Mouse (Mus musculus): ENCODE measurements around the gene A430005L14Rik. TPM values are rescaled to one million over a fixed set of nuclear protein-coding genes. Genes with fewer than 3 reads are reported as not detected.
"Not testable (repeated sequence)": the region's sequence is repeated elsewhere in the genome, so short reads cannot be mapped to it uniquely, and the experiment has no call there.

Gene A430005L14Rik
- total RNA-seq (2017): 49.7 and 53.8 TPM in 2 replicates

DNA sequence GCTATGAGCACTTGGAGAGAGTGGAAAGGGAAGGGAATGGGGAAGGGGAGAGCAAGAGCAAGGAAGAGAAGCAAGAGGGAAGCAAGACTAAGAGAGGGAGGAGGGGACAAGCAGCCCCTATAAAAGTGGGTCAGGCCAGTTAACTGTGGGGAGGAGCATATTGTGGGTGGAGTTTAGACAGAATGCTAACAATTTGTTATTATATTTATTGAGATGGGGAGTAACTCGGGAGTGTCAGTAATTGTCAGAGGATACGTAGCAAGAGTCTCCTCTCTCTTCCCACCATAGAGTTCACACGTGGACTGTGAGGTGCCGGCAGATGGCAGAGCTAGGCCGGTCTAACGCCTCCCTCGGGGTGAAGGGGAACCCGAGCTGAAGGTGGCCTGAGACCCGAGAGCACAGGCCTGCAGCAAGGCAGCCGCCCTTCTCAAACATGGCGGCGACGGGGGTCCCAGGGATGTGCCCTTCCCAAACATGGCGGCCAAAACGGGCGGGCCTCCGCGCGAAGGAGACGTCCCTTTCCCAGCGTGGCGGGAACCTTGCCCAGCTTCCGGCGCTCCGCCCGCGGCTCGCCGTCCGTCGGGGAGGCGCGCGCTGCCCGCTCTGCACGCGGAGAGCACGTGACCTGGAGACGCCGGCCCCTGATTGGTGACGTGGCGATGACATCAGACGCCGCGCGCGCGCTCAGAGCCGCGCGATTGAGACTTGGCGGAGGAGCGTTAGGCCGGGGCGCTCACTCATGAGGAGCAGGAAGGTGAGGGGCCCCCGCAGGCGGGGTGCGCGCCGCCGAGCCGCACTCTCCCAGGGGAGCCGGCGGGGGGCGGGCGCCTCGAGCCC lies at the start of gene A430005L14Rik:
Gene A430005L14Rik (plus strand): TSS at position 669 of the 837 bp plus-strand sequence.
- peak; percentile 87 for ATAC-seq (replicated peaks; ENCODE audit: low read depth, poor library complexity, severe bottlenecking)

DNA sequence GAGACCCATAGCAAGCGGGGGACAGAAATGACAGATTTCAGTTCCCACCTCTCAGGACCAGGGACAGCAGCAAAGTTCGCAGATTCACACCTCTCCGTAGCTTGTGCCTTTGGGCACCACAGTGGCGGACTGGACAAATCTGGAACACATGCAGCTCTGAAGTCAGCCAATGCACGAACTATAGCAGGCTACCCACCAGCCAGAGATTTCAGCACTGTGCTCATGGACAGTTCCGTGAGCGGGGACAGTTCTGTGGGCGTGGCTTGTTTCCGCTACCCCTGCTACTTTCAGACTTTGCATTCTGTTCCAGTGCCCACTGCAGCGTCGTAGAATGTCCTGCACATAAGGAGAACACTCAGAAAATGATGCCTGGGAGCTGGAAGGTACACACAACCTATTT lies 49.5 kb upstream of the A430005L14Rik start:
- peak; percentile 72 for ATAC-seq (replicated peaks; ENCODE audit: low read depth, poor library complexity, severe bottlenecking)

DNA sequence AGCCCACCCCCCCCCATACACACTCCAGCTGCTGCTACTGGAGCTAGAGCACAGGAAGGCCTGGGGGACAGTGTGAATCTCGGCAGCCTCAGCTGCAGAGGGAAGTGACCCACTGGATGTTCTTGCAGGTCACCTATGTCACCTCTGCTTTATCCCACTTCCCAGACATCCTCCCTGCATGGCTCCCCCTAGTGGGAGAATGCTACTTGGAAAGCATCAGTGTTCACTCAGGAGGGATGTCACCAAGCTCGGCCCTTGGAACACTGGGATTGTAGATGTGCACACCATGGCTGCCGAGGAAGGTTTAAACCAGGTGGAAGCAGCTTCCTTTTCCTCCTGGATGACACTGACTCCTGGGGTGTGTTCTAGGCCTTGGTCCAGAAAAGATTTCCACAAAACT lies 43.4 kb upstream of the A430005L14Rik start:
- ATAC-seq (replicated peaks; ENCODE audit: low read depth, poor library complexity, severe bottlenecking): no peak

DNA sequence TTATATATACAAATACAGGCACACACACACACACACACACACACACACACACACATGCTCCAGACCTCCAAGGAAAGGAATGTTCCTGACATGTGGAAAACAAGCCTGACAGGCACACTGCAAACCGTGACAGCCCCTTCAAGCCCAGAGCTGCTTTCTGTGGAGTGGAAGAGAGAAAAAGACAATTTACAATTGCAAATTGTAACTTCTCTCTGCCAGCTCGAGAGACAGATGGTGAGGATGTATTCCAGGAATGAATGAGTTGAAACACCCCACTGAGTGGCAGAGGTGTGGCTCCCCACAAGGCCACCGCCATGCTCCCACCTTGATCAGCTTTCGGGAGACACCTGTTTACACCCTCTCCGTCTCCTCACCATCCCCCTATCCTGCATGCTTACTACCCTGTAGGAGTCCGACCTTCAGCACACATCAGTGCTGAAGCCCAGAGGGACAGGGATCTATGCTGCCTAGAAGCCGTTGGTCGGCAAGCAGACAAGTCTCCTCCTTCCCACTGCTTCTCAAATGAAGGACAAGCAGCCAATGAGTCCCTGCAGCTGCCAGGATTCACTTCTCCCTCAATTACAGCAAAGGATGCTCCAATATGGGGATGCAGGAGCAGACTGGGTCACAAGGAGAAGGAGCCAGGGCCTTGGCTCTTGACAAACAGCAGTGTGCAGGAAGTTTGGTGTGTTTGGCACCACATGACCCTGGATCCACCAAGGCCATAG lies 39.1 kb upstream of the A430005L14Rik start:
- ATAC-seq (replicated peaks; ENCODE audit: low read depth, poor library complexity, severe bottlenecking): no peak

DNA sequence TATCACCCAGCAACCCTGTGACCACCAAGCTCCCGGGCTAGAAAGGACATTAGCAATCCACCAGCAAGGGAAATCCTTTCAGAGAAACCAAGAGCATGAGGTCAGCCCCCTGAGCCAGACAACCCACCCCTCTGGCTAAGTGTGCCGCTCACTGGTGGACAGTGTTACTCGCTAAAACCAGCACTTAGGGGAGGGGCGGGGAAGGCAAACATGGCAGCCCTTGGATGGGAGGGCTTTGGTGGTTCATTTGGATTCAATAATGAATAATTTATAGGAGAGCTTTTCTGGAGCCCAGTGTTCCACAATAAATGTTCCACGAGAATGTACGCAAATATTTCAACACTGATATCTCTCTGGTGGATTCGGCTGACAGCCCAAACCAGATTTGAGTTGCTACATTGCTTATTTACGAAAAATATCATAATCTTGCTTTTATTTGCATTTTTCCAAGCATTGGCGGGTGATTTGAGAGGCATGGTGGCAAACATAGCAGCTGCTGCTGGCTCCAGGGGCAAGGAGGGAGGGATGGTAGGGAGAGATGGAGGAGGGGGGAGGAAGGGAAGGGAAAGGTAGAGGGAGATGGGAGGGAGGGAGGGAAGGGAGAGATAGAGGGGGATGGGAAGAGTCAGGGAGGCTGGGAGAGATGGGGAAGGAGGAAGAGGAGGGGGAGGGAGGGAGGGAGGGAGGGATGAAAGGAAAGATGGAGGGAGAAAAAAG lies 36.4 kb upstream of the A430005L14Rik start:
- ATAC-seq (replicated peaks; ENCODE audit: low read depth, poor library complexity, severe bottlenecking): no peak

DNA sequence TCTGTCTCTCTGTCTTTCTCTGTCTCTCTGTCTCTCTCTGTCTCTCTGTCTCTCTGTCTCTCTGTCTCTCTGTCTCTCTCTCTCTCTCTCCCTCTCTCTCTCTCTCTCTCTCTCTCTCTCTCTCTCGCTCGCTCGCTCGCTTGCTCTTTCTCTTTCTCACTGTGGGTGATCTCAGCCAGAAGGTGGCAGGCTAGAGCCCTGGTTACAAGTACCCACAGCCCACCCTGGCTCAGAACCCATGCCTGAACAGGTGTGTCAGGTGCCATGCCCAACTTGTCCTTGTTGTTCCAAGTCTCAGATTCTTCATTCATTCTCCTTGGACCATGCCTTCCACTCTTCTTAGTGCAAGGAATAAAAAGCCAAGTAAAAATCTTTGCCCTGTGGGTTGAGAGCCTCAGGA lies 34.9 kb upstream of the A430005L14Rik start:
- not testable (repeated sequence) for ATAC-seq (replicated peaks; ENCODE audit: low read depth, poor library complexity, severe bottlenecking)

DNA sequence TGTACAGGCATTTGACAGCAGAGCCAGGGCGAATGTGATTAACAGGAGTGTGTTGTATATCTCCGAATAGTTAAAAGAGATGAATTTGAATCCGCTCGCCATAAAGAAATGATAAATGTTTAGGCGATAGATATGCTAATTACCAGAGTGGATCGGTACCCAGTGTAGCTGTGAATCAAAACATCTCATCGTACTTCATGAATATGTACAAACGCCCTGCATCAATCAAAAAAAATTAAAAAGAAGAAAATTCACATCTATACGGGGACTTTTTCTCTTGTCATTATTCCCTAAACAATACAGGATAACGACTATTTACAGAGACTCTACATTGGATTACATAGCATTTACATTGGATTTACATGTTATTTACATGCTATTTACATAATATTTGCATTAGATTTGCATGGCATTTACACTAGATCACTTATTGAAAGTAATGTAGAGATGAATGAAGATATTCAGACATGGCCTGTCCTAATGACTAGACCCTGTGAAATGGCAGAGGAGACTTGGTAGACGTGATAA lies 28.2 kb upstream of the A430005L14Rik start:
- no peak for ATAC-seq (replicated peaks; ENCODE audit: low read depth, poor library complexity, severe bottlenecking)

DNA sequence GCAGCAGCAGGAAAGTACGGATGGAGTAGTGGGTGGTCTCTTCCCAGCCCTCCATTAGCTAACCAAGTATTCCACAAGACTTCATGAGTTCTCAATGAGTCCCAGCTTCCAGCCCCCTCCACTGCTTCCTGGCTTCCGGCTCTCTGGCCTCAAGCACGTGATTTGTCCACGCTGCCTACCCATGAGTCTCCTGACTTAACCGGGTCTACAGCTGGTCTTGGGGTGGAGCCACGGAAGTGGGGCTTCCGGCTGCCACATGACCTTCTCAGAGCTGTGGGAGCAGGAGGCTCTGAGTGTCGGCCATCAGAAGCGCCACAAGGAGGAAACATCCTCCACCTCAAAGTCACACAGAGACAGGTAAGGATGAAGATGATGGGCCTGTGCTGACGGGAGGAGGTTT lies 27.6 kb upstream of the A430005L14Rik start:
- ATAC-seq (replicated peaks; ENCODE audit: low read depth, poor library complexity, severe bottlenecking): no peak

DNA sequence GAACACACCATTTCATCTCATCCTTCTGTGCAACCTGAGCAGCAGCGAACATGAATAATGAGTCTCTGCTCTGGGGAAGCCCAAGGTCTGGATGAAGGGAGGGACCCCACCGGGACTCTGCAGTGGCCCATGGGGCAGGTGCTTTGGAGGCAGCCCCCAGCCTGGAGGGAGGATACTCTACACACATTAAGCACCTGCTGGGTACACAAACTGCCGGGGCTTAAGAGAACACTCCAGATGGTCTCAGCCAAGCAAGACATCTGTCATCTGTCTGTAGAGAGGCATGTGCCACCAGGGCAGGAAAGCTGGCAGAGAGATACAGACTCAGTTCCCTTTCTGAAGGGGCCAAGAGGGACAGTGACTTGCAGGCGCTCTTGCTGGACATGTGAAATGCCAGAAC lies 27.1 kb upstream of the A430005L14Rik start:
- ATAC-seq (replicated peaks; ENCODE audit: low read depth, poor library complexity, severe bottlenecking): no peak

DNA sequence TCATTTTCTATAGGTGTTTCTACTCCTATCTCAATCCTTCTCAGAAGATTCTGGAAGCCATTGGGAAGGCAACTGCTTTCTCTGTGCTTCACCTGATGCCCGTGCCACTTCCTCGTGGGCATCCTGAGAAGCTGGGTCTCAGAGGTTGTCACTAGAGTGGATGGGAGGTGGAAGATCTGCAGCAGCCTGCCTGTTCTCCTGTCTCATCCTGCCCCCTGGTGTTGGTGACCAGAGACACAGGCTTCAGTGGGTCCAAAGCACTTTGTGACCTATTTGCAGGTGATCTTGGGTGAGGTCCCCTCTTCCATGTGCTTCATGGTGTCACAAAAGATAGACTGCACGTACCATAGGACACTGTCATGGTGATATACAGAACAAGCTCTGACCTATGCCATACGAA lies 13.8 kb upstream of the A430005L14Rik start:
- ATAC-seq (replicated peaks; ENCODE audit: low read depth, poor library complexity, severe bottlenecking): no peak

DNA sequence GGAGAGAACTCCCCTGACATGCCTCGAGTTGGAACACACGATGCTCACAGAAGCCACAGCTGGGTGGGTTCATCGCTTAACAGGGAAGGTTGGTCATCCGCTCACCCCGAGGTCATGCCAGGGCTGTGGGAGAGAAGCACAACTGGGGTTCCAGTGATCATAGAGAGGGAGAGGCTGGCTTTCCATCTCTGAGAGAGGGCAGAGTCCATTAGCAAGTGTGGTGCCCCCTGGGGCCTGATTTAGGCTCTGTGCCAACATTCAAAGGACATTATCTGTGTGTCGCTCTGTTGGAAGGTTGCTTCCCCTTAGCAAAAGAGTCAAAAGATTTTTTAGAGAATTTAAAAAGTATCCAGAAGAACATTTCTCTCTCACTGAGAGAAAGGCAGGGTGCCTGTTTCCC lies 12.8 kb upstream of the A430005L14Rik start:
- ATAC-seq (replicated peaks; ENCODE audit: low read depth, poor library complexity, severe bottlenecking): no peak

DNA sequence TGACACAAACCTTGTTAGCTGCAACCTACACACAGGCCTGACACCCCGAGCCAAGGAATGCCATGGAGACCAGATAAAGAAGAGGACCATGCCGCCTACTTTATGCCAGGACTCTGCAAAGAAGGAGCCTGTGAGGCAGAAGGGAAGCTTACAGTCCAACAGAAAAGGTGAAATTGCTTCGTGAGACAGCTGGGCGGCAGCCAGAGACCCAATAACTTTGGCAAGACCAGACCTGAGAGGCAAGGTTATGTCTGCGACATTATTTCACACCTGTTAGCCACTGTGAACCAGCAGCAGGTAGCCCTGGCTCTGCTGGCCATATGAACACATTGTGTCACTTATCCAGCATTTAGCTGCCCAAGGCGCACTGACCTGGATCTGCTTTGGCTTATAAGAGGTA lies 11.3 kb upstream of the A430005L14Rik start:
- ATAC-seq (replicated peaks; ENCODE audit: low read depth, poor library complexity, severe bottlenecking): no peak

DNA sequence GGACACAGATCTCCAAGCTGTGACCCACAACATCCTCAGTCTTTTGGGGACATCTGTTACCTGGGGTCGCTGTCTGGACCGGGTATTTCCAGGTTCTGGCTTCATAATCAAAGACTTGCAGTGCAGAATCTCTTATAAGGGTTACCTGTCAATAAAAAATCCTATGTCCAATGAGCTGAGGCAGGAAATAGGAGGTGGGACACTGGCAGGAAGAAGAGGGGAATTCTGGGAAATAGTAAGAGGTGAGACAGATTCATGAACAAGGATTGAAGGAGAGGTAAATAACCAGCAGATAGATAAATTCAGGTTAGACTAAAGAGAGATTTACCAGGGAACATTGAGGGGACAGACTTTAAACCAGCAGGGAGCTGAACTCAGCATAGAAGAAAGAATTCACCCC lies 6.7 kb upstream of the A430005L14Rik start:
- no peak for ATAC-seq (replicated peaks; ENCODE audit: low read depth, poor library complexity, severe bottlenecking)

DNA sequence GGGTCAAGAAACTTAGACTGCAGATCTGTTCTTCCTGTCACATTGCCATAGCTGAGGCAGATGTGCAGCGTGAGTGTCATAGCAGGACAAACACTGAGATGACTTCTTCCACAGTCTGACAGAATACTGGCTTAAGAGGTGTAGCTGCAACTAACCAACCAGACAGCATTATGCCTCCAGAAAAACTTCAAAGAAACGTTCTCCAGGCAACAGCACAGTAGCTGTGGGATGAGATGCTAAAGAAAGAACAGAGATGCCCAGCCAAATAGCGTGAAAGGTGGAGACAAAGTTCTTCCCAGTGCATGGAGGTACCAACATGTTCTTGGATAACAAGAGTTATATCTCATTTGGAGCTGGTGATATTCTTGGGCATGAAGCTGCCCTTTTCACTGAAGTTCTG lies 5.9 kb upstream of the A430005L14Rik start:
- no peak for ATAC-seq (replicated peaks; ENCODE audit: low read depth, poor library complexity, severe bottlenecking)

DNA sequence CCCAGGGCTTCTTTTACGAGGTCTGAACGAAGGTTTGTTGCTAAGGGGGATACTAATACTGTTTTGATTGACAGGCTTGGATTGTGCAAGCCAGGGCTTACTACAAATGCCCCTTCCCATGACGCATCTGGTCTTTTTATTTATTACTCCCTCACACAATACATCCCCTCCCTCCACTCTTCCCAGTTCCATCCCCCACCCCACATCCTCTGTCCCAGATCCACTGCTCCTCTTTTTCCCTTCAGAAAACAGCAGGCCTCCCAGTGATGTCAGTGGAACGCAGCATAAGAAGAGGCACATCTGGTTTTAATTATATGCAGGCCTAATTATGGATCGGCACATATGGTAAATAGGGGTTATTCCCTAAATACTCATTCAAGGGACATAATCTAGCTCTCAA lies 5.3 kb upstream of the A430005L14Rik start:
- no peak for ATAC-seq (replicated peaks; ENCODE audit: low read depth, poor library complexity, severe bottlenecking)

DNA sequence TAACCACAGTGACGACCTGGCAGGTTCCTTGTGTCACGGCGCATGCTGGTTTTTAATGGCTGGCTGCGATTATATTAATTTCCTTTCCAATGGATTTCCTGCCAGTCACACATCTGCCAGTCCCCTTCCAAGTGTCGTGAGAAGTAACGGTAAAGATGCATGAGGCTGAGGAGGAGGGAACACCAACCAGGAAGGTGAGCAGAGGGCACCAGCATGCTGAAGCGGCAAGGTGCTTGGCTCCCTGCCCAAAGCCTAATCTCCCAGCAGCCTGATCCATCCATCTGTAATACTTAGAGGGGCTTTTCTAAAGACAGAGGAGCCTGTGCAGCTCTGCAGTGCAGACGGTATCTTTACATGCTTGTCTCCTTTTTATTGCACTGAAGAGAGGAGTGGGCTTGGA lies 1.4 kb upstream of the A430005L14Rik start:
- ATAC-seq (replicated peaks; ENCODE audit: low read depth, poor library complexity, severe bottlenecking): no peak

DNA sequence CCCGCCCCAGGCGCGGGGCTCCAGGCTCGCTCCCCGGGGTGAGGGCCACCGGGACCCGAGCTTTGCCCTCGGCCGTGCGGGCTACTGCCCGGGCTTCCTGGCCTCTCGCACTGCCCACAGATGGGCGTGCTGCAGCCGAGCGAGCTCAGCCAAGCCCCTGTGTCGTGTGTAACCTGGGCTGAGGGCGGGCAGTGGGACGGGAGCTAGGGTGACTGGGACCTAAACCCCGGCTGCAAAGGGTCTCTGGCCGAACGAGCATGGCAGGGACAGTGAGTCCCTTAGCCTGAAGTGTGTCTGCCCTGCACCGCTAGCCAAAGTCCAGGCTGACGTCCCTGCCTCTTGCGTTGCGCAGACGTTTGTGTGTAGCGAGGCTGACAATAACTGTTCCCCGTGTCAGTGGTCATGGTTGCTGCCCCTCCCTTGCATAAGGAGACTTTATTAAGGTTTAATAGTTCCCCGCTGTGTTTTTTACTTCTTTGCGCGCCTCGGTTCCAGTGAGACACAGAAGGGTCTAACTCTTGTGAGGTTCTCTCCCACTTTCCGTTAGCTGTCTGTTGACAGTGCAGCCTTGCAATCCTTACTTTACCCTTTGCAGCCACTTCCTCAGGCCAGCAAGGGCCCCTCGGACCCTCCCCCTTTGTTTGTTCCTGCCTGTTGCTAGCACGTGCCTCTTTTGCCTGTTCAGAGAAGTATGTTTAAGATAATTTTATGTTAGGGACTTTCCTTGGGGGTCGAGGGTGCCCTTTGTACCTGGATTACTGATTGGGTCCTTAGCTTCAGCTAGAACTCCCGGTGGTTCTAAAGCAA lies 610 bp downstream of the A430005L14Rik start:
- peak; percentile 36 for ATAC-seq (replicated peaks; ENCODE audit: low read depth, poor library complexity, severe bottlenecking)

DNA sequence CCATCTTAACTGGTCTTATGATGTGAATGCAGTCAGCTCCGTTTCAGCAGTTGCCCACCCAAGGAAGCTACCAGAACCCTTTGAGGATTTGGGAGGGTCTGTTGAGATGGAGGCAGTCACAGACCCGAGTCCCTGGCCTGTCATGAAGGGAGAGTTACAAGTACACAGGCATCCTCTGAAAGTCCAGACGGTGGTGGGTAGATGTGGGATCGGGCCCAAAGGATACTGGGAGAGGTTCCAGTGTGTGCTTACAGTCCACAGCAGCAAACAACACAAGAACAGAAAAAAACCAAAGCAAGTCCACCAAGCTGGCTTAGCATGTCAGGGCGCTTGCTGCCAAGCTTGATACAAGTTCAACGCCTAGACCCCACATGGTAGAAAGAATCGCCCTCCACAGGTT lies 5.6 kb downstream of the A430005L14Rik start:
- ATAC-seq (replicated peaks; ENCODE audit: low read depth, poor library complexity, severe bottlenecking): no peak

DNA sequence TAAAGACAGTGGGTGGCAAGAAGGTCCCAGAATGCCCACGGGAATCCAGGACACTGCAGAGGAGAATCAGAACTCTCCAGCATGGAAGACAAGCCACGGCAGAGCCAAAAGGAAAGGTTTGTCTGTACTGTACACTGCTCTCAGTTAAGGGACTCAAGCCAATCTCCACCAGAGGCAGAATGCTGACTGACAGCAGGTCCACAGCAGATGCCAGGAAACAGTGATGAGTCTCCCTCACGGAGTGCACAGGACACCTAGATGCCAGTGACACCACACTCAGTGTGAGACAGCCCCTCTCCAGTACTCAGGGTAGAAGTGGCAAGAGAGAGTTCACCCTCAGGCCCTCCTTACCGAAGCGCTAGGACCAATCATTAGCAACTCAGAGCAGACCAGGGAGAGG lies 9.6 kb downstream of the A430005L14Rik start:
- no peak for ATAC-seq (replicated peaks; ENCODE audit: low read depth, poor library complexity, severe bottlenecking)

DNA sequence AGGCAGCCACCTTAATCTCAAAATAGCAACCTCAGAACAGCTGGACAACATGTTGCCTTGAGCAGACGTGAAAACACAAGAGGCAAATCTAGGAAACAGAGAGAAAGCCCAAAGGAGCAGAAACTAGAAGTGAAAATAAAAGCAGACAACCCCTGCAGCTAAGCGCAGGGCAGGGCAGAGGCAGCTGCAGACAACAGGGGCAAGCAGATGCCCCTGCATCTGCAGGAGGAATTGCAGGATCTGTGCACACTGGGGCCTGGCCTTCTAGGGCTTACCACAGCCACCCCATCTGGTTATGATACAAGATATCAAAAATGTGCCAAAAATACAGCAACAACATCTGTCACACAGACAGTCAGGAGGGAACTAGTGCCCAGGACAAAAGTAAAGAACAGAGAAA lies 10.5 kb downstream of the A430005L14Rik start:
- no peak for ATAC-seq (replicated peaks; ENCODE audit: low read depth, poor library complexity, severe bottlenecking)
